Mouse (Mus musculus) stomach, postnatal 0 days (tissue): ENCODE data around the gene Mif4gd.

Experiments used
- CTCF ChIP-seq: IDR thresholded peaks from 2 replicates; pipeline ENCODE4 v1.5.1; 2016; ENCODE audit warnings: antibody characterized with exemption, low read depth, mild to moderate bottlenecking, moderate library complexity
- EP300 ChIP-seq: optimal IDR thresholded peaks from 2 replicates; pipeline ENCODE3; 2016; ENCODE audit warnings: antibody characterized with exemption

DNA sequence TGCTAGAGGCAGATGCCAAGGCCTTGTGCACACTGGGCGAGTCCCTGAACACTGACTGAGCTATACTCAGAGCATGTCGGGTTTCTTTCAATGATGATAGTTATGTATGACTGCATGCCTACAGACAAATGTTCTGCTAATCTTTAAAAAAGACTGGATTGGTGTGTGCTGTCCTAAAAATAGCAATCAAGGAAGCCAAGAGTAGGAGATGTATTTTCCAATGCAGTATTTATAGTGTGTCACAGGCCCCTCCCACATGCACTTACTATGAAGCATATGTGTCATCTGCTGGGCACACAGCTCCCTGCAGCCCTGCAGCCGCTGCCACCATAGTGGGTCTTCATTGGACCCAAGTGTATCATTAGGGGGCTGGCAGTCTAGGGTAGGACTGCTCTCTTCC, 40.4 kb upstream of the Mif4gd start:
- no peak for TF ChIP-seq CTCF
- TF ChIP-seq EP300 = no peak
